Mouse (Mus musculus): Measurements from ENCODE around the gene Uchl4. TPM values are rescaled to one million over a fixed set of nuclear protein-coding genes. Genes with fewer than 3 reads are reported as not detected.

The Uchl4 gene
- polyA plus RNA-seq, 1 experiment: 0.89 TPM

GRCm38 (mm10) chr9:64219772-64220420, 15.1 kb upstream of the Uchl4 start:
- no peak overlapping the region for H3K4me3 ChIP-seq (ENCODE audit: control insufficient read depth, low read depth, low read length)
- no peaks in the 10 kb centered on the region for H3K27me3 ChIP-seq (ENCODE audit: control insufficient read depth, insufficient read depth, low read length)
- TF ChIP-seq POLR2A (IDR thresholded peaks at IDR 0.05; ENCODE audit: control insufficient read depth, low read depth, low read length) (no peak), CTCF (IDR thresholded peaks at IDR 0.05; ENCODE audit: control insufficient read depth, insufficient read depth, insufficient replicate concordance, low read depth, low read length) (no peak)
- no peaks in the 10 kb centered on the region for H3K36me3 ChIP-seq (ENCODE audit: control insufficient read depth, insufficient read depth, low read length)
- H3K27ac ChIP-seq (ENCODE audit: control insufficient read depth, insufficient read depth, low read depth, low read length): no peak overlapping the region
- H3K4me1 ChIP-seq (ENCODE audit: control insufficient read depth, insufficient read depth, low read length): no peaks in the 10 kb centered on the region

GRCm38 (mm10) chr9:64220603-64221002, 14.4 kb upstream of the Uchl4 start:
- TF ChIP-seq POLR2A (IDR thresholded peaks at IDR 0.05; ENCODE audit: control insufficient read depth, low read depth, low read length): no peak
- no peak for TF ChIP-seq CTCF (IDR thresholded peaks at IDR 0.05; ENCODE audit: control insufficient read depth, insufficient read depth, insufficient replicate concordance, low read depth, low read length)
- Histone ChIP-seq H3K36me3 (ENCODE audit: control insufficient read depth, insufficient read depth, low read length) (no peaks in the 10 kb centered on the region), H3K4me1 (ENCODE audit: control insufficient read depth, insufficient read depth, low read length) (no peaks in the 10 kb centered on the region), H3K27ac (ENCODE audit: control insufficient read depth, insufficient read depth, low read depth, low read length) (no peak overlapping the region), H3K27me3 (ENCODE audit: control insufficient read depth, insufficient read depth, low read length) (no peaks in the 10 kb centered on the region), H3K4me3 (ENCODE audit: control insufficient read depth, low read depth, low read length) (no peak overlapping the region)

GRCm38 (mm10) chr9:64221480-64221879, 13.5 kb upstream of the Uchl4 start:
- TF ChIP-seq POLR2A (IDR thresholded peaks at IDR 0.05; ENCODE audit: control insufficient read depth, low read depth, low read length): no peak
- no peak for TF ChIP-seq CTCF (IDR thresholded peaks at IDR 0.05; ENCODE audit: control insufficient read depth, insufficient read depth, insufficient replicate concordance, low read depth, low read length)
- Histone ChIP-seq H3K27ac (ENCODE audit: control insufficient read depth, insufficient read depth, low read depth, low read length) (no peak overlapping the region), H3K4me1 (ENCODE audit: control insufficient read depth, insufficient read depth, low read length) (no peaks in the 10 kb centered on the region), H3K27me3 (ENCODE audit: control insufficient read depth, insufficient read depth, low read length) (no peaks in the 10 kb centered on the region), H3K36me3 (ENCODE audit: control insufficient read depth, insufficient read depth, low read length) (no peaks in the 10 kb centered on the region), H3K4me3 (ENCODE audit: control insufficient read depth, low read depth, low read length) (no peak overlapping the region)

GRCm38 (mm10) chr9:64222098-64222497, 12.9 kb upstream of the Uchl4 start:
- Histone ChIP-seq H3K27ac (ENCODE audit: control insufficient read depth, insufficient read depth, low read depth, low read length) (no peak overlapping the region), H3K4me3 (ENCODE audit: control insufficient read depth, low read depth, low read length) (no peak overlapping the region), H3K36me3 (ENCODE audit: control insufficient read depth, insufficient read depth, low read length) (no peaks in the 10 kb centered on the region), H3K4me1 (ENCODE audit: control insufficient read depth, insufficient read depth, low read length) (no peaks in the 10 kb centered on the region), H3K27me3 (ENCODE audit: control insufficient read depth, insufficient read depth, low read length) (no peaks in the 10 kb centered on the region)
- TF ChIP-seq POLR2A (IDR thresholded peaks at IDR 0.05; ENCODE audit: control insufficient read depth, low read depth, low read length) (no peak), CTCF (IDR thresholded peaks at IDR 0.05; ENCODE audit: control insufficient read depth, insufficient read depth, insufficient replicate concordance, low read depth, low read length) (no peak)

- H3K27ac ChIP-seq (ENCODE audit: control insufficient read depth, insufficient read depth, low read depth, low read length): no peak overlapping the region
- H3K4me1 ChIP-seq (ENCODE audit: control insufficient read depth, insufficient read depth, low read length): no peaks in the 10 kb centered on the region; the same call in 1 of the 2 replicates
- no peaks in the 10 kb centered on the region for H3K36me3 ChIP-seq (ENCODE audit: control insufficient read depth, insufficient read depth, low read length)
- H3K4me3 ChIP-seq (ENCODE audit: control insufficient read depth, low read depth, low read length): no peak overlapping the region
- no peaks in the 10 kb centered on the region for H3K27me3 ChIP-seq (ENCODE audit: control insufficient read depth, insufficient read depth, low read length)
- TF ChIP-seq POLR2A (IDR thresholded peaks at IDR 0.05; ENCODE audit: control insufficient read depth, low read depth, low read length) (no peak), CTCF (IDR thresholded peaks at IDR 0.05; ENCODE audit: control insufficient read depth, insufficient read depth, insufficient replicate concordance, low read depth, low read length) (no peak)
These were observed 9.2 kb upstream of the Uchl4 start for GRCm38 (mm10) chr9:64225805-64226204.

GRCm38 (mm10) chr9:64227736-64228135, 7.3 kb upstream of the Uchl4 start:
- Histone ChIP-seq H3K36me3 (ENCODE audit: control insufficient read depth, insufficient read depth, low read length) (no peaks in the 10 kb centered on the region), H3K27me3 (ENCODE audit: control insufficient read depth, insufficient read depth, low read length) (no peaks in the 10 kb centered on the region)

GRCm38 (mm10) chr9:64228972-64229371, 6.0 kb upstream of the Uchl4 start:
- Histone ChIP-seq H3K27ac (ENCODE audit: control insufficient read depth, insufficient read depth, low read depth, low read length) (no peak overlapping the region), H3K4me3 (ENCODE audit: control insufficient read depth, low read depth, low read length) (no peak overlapping the region), H3K36me3 (ENCODE audit: control insufficient read depth, insufficient read depth, low read length) (no peaks in the 10 kb centered on the region), H3K4me1 (ENCODE audit: control insufficient read depth, insufficient read depth, low read length) (no peaks in the 10 kb centered on the region; the same call in 1 of the 2 replicates), H3K27me3 (ENCODE audit: control insufficient read depth, insufficient read depth, low read length) (no peaks in the 10 kb centered on the region)
- TF ChIP-seq POLR2A (IDR thresholded peaks at IDR 0.05; ENCODE audit: control insufficient read depth, low read depth, low read length): no peak
- no peak for TF ChIP-seq CTCF (IDR thresholded peaks at IDR 0.05; ENCODE audit: control insufficient read depth, insufficient read depth, insufficient replicate concordance, low read depth, low read length)

More at GRCm38 (mm10) chr9:64227736-64228135, 7.3 kb upstream of the Uchl4 start:
- no peak overlapping the region for H3K4me3 ChIP-seq (ENCODE audit: control insufficient read depth, low read depth, low read length)
- no peaks in the 10 kb centered on the region; the same call in 1 of the 2 replicates for H3K4me1 ChIP-seq (ENCODE audit: control insufficient read depth, insufficient read depth, low read length)
- TF ChIP-seq POLR2A (IDR thresholded peaks at IDR 0.05; ENCODE audit: control insufficient read depth, low read depth, low read length) (no peak), CTCF (IDR thresholded peaks at IDR 0.05; ENCODE audit: control insufficient read depth, insufficient read depth, insufficient replicate concordance, low read depth, low read length) (no peak)
- no peak overlapping the region for H3K27ac ChIP-seq (ENCODE audit: control insufficient read depth, insufficient read depth, low read depth, low read length)
